Mouse (Mus musculus): ENCODE measurements around the gene Hps4.

DNA sequence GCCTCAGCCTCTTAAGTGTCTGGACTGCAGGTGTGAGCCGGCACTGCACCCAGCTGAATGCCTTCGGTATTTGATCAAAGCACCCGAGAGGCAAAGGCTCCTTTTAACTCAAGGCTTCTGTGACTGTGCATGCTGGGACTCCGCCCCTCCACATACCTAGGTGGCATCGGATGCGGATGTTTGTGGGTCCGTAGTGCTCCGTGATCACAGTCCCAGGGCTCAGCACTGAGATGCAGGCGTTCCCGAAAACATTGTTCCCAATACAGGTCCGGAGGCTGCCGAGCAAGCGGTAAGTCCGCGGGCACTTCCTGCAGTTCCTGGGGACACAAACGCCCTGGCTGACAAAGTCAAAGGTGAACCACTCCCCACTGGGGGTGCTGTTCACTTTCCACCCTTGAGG lies 48.1 kb downstream of the Hps4 start:
- TF ChIP-seq POLR2A (IDR thresholded peaks at IDR 0.05; ENCODE audit: low read depth, low read length), result no peak
- TF ChIP-seq CTCF (IDR thresholded peaks at IDR 0.05; ENCODE audit: extremely low read depth, insufficient read length, insufficient replicate concordance, low read depth, low read length), result no peak

Measured in small intestine, adult 2 months (tissue).